Mouse (Mus musculus) layer of hippocampus, postnatal 36 days (tissue): ENCODE data around the gene Disp1. TPM values are rescaled to one million over a fixed set of nuclear protein-coding genes. Genes with fewer than 3 reads are reported as not detected.

Experiments used
- DNase-seq, 2 experiments: peaks; one replicate each; pipeline ENCODE4 v3.0.0; 2022
- total RNA-seq, 2 experiments: library from RNA; stranded (reverse); gene quantifications; 2 replicates each; pipeline ENCODE4 v1.2.3; 2021

Disp1 gene
- total RNA-seq, 2 experiments from 2014 or later: 3.5 to 3.6 TPM

GRCm38 (mm10) chr1:183161057-183161456 is 60.3 kb downstream of the Disp1 start:
- no peak for DNase-seq

- DNase-seq: no peak
Measured at GRCm38 (mm10) chr1:183160188-183160587, 61.1 kb downstream of the Disp1 start.

DNA sequence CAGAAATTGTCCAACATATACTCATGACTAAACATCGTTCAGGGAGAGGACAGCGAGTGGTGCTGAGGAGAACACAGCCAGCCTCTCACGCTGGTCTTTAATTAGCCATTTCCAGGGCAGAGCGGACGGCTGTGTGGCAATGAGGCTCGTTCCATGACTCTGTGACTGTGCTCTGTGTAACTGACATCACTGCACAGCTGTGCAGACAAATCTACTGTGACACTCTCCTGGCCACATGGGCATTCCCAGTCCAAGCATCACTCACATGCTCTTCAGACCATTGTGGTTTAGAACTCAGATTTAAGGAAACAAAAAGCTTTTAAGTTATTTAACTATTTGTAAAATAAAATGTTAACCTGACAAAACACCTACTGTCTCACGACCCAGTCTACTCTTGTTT is 62.1 kb downstream of the Disp1 start:
- no peak for DNase-seq

GRCm38 (mm10) chr1:183155600-183155999 is 65.7 kb downstream of the Disp1 start:
- DNase-seq: no peak

- DNase-seq: no peak
Measured at GRCm38 (mm10) chr1:183154296-183155204, 66.8 kb downstream of the Disp1 start.

- DNase-seq: no peak
Measured at GRCm38 (mm10) chr1:183153354-183153753, 68.0 kb downstream of the Disp1 start.

DNA sequence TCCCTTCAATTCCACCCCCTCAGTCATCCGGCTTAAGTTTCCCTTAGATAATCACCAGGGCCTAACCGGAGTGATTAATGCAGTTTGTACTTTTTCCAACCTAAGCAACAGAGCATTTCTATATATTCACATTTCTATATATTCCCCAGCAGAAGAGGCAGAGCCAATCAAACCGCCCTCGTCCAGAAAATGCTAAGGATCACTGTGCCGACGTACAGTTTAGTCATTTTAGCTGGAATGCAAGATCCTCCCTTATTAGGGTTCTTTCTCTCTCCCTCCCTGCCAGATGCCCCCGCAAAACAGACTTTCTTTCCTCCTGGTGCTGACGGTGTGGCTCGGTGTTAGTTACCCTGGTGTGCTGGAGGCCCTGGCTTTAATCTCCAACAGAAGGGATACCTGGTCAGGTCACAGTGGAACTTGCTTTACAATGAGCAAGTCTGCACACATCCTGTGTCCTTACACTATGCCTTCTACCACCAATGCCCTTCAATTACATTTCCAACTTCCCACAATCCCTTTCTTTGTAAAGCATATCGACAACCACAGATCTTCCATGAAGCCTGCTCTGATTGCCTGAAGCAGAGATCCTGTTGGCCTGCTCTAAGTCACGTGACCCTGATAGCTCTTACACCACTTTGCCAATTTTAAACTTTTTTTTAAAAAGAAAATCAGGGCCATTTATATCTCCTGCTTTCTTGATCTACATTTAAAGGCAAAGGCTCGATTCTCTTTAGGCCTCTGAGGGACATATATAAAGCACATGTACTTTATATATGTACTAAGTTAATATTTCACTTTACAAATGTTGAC is 69.6 kb downstream of the Disp1 start:
- DNase-seq: no peak

GRCm38 (mm10) chr1:183150379-183150840 is 70.9 kb downstream of the Disp1 start:
- no peak for DNase-seq

DNA sequence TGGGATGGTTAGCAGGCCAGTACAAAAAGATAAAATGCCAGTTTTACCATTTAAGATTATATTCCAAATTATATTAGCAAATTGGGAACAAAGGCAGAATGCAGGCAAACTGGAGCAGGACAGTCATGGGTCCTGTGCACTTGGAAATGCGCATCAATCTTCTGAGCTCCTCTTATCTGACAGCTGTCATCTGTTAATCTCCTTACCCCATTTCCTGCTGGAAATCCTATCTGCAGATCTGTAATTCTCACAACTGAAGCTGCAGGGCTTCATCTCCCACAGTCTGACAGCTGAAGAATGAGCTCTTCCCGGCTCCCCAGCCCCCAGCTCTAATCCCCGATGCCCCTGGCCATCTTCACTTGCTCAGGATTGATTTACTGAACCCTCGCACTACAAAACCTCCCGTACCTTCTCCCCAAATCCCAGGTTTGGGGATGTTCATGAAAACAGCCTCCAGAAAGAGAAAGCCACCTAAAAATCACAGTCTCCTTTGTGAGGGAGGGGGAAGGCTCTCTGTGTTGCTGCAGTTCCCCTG is 71.7 kb downstream of the Disp1 start:
- no peak for DNase-seq

DNA sequence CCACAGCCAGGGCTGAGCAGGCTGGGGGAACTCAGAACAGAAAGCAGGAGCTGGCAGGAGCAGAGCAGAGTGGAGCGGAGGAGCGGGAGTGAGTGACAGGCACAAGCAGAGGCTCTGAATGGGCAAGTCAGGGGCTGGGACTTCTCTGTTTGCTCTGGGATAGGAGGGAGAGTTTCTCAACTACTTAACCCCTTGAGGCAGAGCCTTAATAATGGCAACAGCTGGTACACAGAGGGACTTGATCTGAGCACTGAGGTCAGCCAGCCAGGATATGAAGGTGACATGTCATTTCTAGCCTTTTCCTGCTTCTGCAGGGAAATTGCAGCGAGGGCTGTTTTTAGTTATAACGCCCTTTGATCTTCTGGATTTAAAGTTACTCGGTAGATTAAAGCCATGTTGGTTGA is 73.9 kb downstream of the Disp1 start:
- DNase-seq: peak in 1 of 2 experiments; percentile 13

DNA sequence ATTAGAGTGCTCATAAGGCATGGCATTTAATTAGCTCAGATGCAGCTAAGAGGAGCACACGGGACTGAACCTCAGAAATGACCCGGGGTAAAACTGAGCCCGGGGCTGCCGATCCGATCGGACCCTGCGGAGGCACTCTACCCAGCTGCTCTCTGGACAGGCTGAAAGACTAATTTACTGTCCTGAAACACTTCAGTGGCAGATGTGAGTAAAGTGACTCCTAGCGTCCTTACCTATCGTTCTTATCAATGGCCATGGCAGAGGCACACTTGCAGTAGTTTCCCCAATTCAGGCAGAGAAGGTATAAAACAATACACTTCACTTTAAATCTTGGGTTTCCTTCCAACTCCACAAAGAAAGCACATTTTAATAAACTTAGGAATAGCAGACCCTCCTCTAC is 74.5 kb downstream of the Disp1 start:
- DNase-seq: no peak

- no peak for DNase-seq
Measured at GRCm38 (mm10) chr1:183146102-183146735, 75.1 kb downstream of the Disp1 start.

DNA sequence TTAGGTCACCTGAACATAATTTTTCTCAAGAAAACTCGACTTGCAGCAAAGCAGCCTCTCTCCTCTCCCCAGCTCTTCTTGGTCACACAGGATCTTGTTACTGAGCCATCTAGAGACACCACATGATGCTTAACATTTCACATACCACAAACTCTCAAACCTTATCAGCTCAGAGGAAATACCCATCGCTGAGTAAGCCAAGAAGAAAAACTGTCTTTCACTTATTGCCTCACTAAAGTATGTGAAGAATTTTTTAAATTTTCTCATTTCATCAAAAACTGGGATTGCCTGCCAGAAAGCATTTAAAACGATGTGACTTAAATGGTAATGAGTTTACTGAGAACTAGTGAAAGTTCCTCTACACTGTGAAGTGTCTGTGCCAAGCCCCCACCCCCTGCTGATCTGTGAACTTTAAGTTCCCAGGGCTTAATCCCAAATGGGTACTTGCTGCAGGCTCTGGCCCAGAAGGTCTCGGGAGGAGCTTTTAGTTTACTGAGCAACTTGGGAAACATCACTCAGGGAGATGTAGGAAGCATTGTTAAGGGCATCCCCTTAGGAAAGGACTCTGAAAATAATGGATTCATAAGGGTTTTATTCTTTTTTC is 76.6 kb downstream of the Disp1 start:
- DNase-seq: no peak

- DNase-seq: no peak
Measured at GRCm38 (mm10) chr1:183143246-183143645, 78.1 kb downstream of the Disp1 start.

GRCm38 (mm10) chr1:183142566-183142965 is 78.8 kb downstream of the Disp1 start:
- no peak for DNase-seq

GRCm38 (mm10) chr1:183141329-183141728 is 80.0 kb downstream of the Disp1 start:
- no peak for DNase-seq

DNA sequence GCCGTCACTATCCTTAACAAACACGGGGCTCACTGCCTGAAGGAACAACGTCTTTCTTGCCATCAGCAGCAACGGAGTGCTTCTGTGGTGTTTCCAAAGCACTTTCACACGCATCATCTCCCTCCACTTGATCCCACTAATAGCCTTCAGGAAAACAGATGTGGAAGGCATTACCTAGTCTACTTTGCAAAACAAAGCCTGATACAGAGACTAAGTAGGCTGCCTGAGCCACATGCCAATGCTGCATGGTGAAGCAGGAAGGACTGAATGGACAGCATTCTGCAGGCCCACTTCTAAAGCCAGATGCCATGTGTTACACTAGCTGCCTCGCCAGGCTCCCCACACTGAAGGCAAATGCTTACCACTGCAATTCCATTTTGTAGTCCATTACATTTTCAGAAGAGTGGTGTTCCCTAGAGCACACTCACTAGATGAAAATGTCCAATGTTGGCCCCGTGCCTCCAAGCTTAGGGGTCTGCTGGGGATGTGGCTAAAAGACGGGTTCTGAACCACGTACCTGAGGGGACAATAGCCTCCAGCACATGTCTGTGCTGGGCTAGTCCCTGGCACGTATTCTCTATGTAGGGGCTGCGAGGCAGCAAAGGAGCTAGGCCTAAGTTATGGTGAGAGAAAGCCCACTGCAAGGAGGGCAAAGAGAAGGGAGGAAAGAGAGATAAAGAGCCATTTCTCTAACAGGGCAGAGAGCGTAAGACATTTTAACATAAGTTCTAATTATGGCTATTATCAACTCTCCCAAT is 80.6 kb downstream of the Disp1 start:
- DNase-seq: no peak

DNA sequence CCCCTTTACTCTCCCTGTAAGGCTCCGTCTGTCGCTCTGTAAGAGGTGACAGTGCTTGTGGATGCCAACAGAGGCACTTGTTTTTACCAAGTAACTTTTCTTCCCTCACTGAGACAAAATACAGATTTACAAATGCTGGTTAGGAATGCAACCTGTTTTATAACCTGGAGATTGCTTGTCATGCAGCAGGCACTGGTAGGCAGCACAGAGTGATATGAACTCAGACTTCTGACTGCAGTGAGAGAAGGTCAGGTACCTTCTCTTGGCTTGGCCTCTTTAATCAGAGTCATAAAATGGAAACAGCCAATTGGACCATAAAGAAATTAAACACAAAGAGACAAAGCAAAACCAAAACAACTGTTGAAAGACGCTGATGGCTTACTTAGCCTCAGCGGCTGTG is 83.2 kb downstream of the Disp1 start:
- no peak for DNase-seq

GRCm38 (mm10) chr1:183134427-183134826 is 86.9 kb downstream of the Disp1 start:
- DNase-seq: no peak

DNA sequence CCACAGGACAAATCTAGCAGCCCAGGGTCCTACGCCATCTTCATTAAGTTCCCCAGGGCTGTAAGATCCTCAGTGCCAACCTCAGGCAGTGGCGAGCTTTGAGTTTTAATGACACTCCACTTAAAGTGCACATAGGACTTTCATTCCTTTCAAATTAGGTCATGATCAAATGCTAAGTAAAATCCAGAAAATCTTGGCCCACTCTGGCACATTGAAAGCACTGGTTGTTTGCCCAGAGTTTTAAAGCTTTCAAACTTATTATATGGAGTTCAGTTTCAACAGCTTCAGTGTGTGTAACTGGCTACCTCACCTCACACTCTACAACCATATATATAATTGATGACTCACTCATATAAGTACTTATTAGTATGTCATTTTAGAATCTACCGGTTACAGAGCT is 87.9 kb downstream of the Disp1 start:
- DNase-seq: no peak

DNA sequence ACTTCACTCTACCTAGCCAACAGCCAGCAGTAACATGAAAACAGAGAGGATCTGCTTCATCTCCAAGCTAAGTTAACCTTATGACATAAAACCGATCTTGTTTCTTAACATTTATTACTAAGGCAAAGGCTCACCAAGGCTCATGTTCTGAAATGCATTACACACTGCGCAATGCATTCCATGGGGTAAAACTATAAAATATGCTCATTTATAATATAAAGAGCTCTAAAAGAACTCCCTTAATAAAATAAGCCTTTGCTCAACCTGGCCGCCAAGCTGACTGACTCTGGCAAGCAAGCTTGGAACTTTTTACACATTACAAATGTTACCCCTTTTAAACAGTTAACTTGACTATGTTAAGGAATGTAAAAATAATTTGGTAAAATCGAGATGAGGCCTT is 94.1 kb downstream of the Disp1 start:
- no peak for DNase-seq
